Mouse (Mus musculus): Measurements from ENCODE around the gene 4930558K02Rik. TPM values are rescaled to one million over a fixed set of nuclear protein-coding genes. Genes with fewer than 3 reads are reported as not detected.

Gene 4930558K02Rik
- polyA plus RNA-seq, 1 experiment = not detected

GRCm38 (mm10) chr1:161952599-161952998 is 26.8 kb downstream of the 4930558K02Rik start:
- no peak for DNase-seq (ENCODE audit: low read depth)

- DNase-seq (ENCODE audit: low read depth) = no peak
Observed at GRCm38 (mm10) chr1:161951009-161951779, 28.2 kb downstream of the 4930558K02Rik start.

GRCm38 (mm10) chr1:161942082-161942481 is 37.4 kb downstream of the 4930558K02Rik start:
- DNase-seq (ENCODE audit: low read depth) = no peak

- no peak for DNase-seq (ENCODE audit: low read depth)
Observed at GRCm38 (mm10) chr1:161932286-161932685, 47.1 kb downstream of the 4930558K02Rik start.

GRCm38 (mm10) chr1:161931817-161932216 is 47.6 kb downstream of the 4930558K02Rik start:
- DNase-seq (ENCODE audit: low read depth) = peak; percentile 42

- DNase-seq (ENCODE audit: low read depth) = peak; percentile 86
Observed at GRCm38 (mm10) chr1:161931313-161931712, 48.1 kb downstream of the 4930558K02Rik start.

- no peak for DNase-seq (ENCODE audit: low read depth)
Observed at GRCm38 (mm10) chr1:161927976-161928375, 51.5 kb downstream of the 4930558K02Rik start.

GRCm38 (mm10) chr1:161925281-161925805 is 54.1 kb downstream of the 4930558K02Rik start:
- no peak for DNase-seq (ENCODE audit: low read depth)

GRCm38 (mm10) chr1:161924321-161924720 is 55.1 kb downstream of the 4930558K02Rik start:
- DNase-seq (ENCODE audit: low read depth) = peak; percentile 68

- DNase-seq (ENCODE audit: low read depth) = no peak
Observed at GRCm38 (mm10) chr1:161921928-161922327, 57.5 kb downstream of the 4930558K02Rik start.

- DNase-seq (ENCODE audit: low read depth) = no peak
Observed at GRCm38 (mm10) chr1:161920475-161921454, 58.7 kb downstream of the 4930558K02Rik start.

GRCm38 (mm10) chr1:161919594-161919993 is 59.8 kb downstream of the 4930558K02Rik start:
- no peak for DNase-seq (ENCODE audit: low read depth)

- no peak for DNase-seq (ENCODE audit: low read depth)
Observed at GRCm38 (mm10) chr1:161918682-161919372, 60.6 kb downstream of the 4930558K02Rik start.

- no peak for DNase-seq (ENCODE audit: low read depth)
Observed at GRCm38 (mm10) chr1:161917940-161918484, 61.4 kb downstream of the 4930558K02Rik start.

- DNase-seq (ENCODE audit: low read depth) = no peak
Observed at GRCm38 (mm10) chr1:161916036-161916435, 63.4 kb downstream of the 4930558K02Rik start.

GRCm38 (mm10) chr1:161913648-161913984 is 65.8 kb downstream of the 4930558K02Rik start:
- DNase-seq (ENCODE audit: low read depth) = no peak

GRCm38 (mm10) chr1:161912940-161913647 is 66.3 kb downstream of the 4930558K02Rik start:
- DNase-seq (ENCODE audit: low read depth) = no peak

- DNase-seq (ENCODE audit: low read depth) = no peak
Observed at GRCm38 (mm10) chr1:161909074-161909473, 70.4 kb downstream of the 4930558K02Rik start.

GRCm38 (mm10) chr1:161907795-161908457 is 71.5 kb downstream of the 4930558K02Rik start:
- DNase-seq (ENCODE audit: low read depth) = no peak

- DNase-seq (ENCODE audit: low read depth) = no peak
Observed at GRCm38 (mm10) chr1:161907111-161907510, 72.3 kb downstream of the 4930558K02Rik start.

Data from gonadal fat pad, adult 2 months (tissue).